Comparison of ENCODE assay signal across 9 mouse cellular contexts in the genomic region with DNA sequence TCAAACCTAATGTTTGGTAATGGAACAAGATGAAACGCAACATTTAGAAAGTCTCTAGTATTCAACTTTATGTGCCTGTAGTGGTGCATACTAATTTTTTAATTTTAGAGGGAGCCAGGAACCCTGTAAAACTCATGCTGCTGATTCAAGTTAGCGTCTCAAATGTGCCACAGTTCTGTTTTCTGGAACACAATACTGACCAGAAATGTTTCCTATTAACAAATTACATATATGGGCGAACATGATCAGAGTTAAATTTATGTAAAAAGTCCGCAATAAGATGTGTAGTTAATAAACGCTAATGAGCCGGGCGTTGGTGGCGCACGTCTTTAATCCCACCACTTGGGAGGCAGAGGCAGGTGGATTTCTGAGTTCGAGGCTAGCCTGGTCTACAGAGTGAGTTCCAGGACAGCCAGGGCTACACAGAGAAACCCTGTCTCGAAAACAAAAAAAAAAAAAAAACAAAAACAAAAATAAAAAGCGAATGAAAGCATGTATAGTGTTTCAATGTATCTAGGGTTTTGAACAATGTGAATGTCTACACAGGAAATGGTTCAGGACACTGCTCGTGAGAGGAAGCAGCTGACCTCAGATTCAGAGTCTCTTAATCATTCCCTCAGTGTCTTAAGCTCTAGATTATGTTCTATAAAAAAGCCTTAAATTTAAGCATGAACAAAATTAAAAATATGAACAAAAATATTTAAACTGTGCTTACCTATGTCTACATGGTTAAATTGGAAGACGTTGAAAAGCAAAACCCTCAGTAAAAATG. TPM values are rescaled to one million over a fixed set of nuclear protein-coding genes. Genes with fewer than 3 reads are reported as not detected.
DNase-seq lines count a peak whose midpoint lies in the region; ATAC-seq and TF ChIP-seq lines count a peak whose summit lies in the region.
"Had no signal": no experiment of that assay in that cellular context is flagged by ENCODE, and none has a peak within 500 bp of the region (broad histone marks: within the 10 kb centered on the region; RNA-seq: fewer than 3 reads in every experiment).

No protein-coding gene starts in this region.

- WGBS in lung, embryonic 16.5 days = 73% methylated on average over 14 of the region's 14 CpGs
- 67% methylated on average over 14 of the region's 14 CpGs for WGBS in lung, adult 2 months
- WGBS in forebrain, embryonic 11.5 days = 88% methylated on average over 14 of the region's 14 CpGs
- 83% methylated on average over 14 of the region's 14 CpGs for WGBS in limb, embryonic 12.5 days
- WGBS in stomach, embryonic 14.5 days = 82% methylated on average over 14 of the region's 14 CpGs
- 69% methylated on average over 14 of the region's 14 CpGs for WGBS in kidney, adult 2 months

- no peak for TF ChIP-seq POLR2A in lung, adult 2 months (IDR thresholded peaks at IDR 0.05; ENCODE audit: borderline replicate concordance, extremely low read depth, low read depth, low read length)
- TF ChIP-seq POLR2A in kidney, adult 2 months (IDR thresholded peaks at IDR 0.05; ENCODE audit: low read depth, low read length) = no peak

- no peaks in the 10 kb centered on the region for H3K36me3 ChIP-seq in lung, embryonic 16.5 days (ENCODE audit: control insufficient read depth, insufficient read depth, low read length)
- no peaks in the 10 kb centered on the region for H3K36me3 ChIP-seq in forebrain, embryonic 11.5 days (ENCODE audit: control insufficient read depth, insufficient read depth, low read length)
- peaks cover 7% of the 10 kb centered on the region; the same call in 1 of the 2 replicates for H3K36me3 ChIP-seq in limb, embryonic 12.5 days
- H3K36me3 ChIP-seq in stomach, embryonic 14.5 days (ENCODE audit: control insufficient read depth, insufficient read depth, low read length) = no peaks in the 10 kb centered on the region
- no peaks in the 10 kb centered on the region for H3K36me3 ChIP-seq in kidney, adult 2 months (ENCODE audit: control insufficient read depth, insufficient read depth, low read length)

- ATAC-seq in lung, embryonic 16.5 days (ENCODE audit: low read depth) = no peak
- ATAC-seq in forebrain, embryonic 11.5 days (replicated peaks; ENCODE audit: low FRiP score) = no peak
- ATAC-seq in limb, embryonic 12.5 days (ENCODE audit: insufficient number of reproducible peaks, insufficient read depth, low FRiP score, low TSS enrichment, low read depth) = no peak
- no peak for ATAC-seq in stomach, embryonic 14.5 days (ENCODE audit: insufficient number of reproducible peaks, insufficient read depth, low FRiP score, low read depth)

- peak overlapping the region; percentile 100 for H3K9ac ChIP-seq in lung, embryonic 16.5 days (ENCODE audit: low read length)
- peak overlapping the region; percentile 100 for H3K9ac ChIP-seq in forebrain, embryonic 11.5 days (ENCODE audit: low read length)
- H3K9ac ChIP-seq in limb, embryonic 12.5 days (replicated peaks) = peak overlapping the region; percentile 100
- peak overlapping the region; percentile 100 for H3K9ac ChIP-seq in stomach, embryonic 14.5 days (replicated peaks; ENCODE audit: low read depth, low read length)

- TF ChIP-seq CTCF in lung, adult 2 months (IDR thresholded peaks at IDR 0.05; ENCODE audit: insufficient read depth, low read length) = no peak
- TF ChIP-seq CTCF in kidney, adult 2 months (conservative IDR thresholded peaks at IDR 0.05; ENCODE audit: insufficient read depth, insufficient read length, low read depth, low read length) = no peak

- peak overlapping the region; percentile 99 for H3K27ac ChIP-seq in lung, embryonic 16.5 days (ENCODE audit: low read length)
- peak overlapping the region; percentile 100 for H3K27ac ChIP-seq in forebrain, embryonic 11.5 days (ENCODE audit: low read depth, low read length)
- peak overlapping the region; percentile 100 for H3K27ac ChIP-seq in limb, embryonic 12.5 days
- peak overlapping the region; percentile 100 for H3K27ac ChIP-seq in stomach, embryonic 14.5 days (ENCODE audit: low read length)
- H3K27ac ChIP-seq in kidney, adult 2 months (ENCODE audit: insufficient read depth, low read depth, low read length) = no peak overlapping the region

- intact Hi-C loops in left cerebral cortex, postnatal 14 days (cut with DNase I) = no loop called here

- peaks cover 16% of the 10 kb centered on the region for H3K4me1 ChIP-seq in lung, embryonic 16.5 days (replicated peaks; ENCODE audit: control insufficient read depth, insufficient read depth, low read length)
- no peaks in the 10 kb centered on the region; the same call in 1 of the 2 replicates for H3K4me1 ChIP-seq in lung, adult 2 months (ENCODE audit: control insufficient read depth, insufficient read depth, low read length)
- peaks cover 2% of the 10 kb centered on the region; the same call in 1 of the 2 replicates for H3K4me1 ChIP-seq in forebrain, embryonic 11.5 days (replicated peaks; ENCODE audit: control insufficient read depth, insufficient read depth, low read length)
- peaks cover 20% of the 10 kb centered on the region for H3K4me1 ChIP-seq in limb, embryonic 12.5 days (replicated peaks)
- peaks cover 10% of the 10 kb centered on the region; the same call in 1 of the 2 replicates for H3K4me1 ChIP-seq in stomach, embryonic 14.5 days (ENCODE audit: control insufficient read depth, insufficient read depth, low read length)
- peaks cover 4% of the 10 kb centered on the region; the same call in 1 of the 2 replicates for H3K4me1 ChIP-seq in kidney, adult 2 months (ENCODE audit: control insufficient read depth, insufficient read depth, low read length)

- H3K4me2 ChIP-seq in lung, embryonic 16.5 days (ENCODE audit: low read depth, low read length) = peak overlapping the region; percentile 66
- H3K4me2 ChIP-seq in forebrain, embryonic 11.5 days (ENCODE audit: low read depth, low read length, severe bottlenecking) = peak overlapping the region; percentile 88
- H3K4me2 ChIP-seq in limb, embryonic 12.5 days = peak overlapping the region; percentile 65
- H3K4me2 ChIP-seq in stomach, embryonic 14.5 days (replicated peaks; ENCODE audit: low read depth, low read length) = peak overlapping the region; percentile 78

- peak overlapping the region; percentile 95 for H3K4me3 ChIP-seq in lung, embryonic 16.5 days (ENCODE audit: low read length)
- H3K4me3 ChIP-seq in lung, adult 2 months (replicated peaks; ENCODE audit: extremely low read depth, low read depth, low read length) = no peak overlapping the region
- H3K4me3 ChIP-seq in forebrain, embryonic 11.5 days (ENCODE audit: low read depth, low read length) = peak overlapping the region; percentile 98
- H3K4me3 ChIP-seq in limb, embryonic 12.5 days (replicated peaks) = peak overlapping the region; percentile 96
- H3K4me3 ChIP-seq in stomach, embryonic 14.5 days (ENCODE audit: low read depth, low read length) = peak overlapping the region; percentile 96
- no peak overlapping the region; the same call in 1 of the 2 replicates for H3K4me3 ChIP-seq in kidney, adult 2 months (ENCODE audit: insufficient read depth, low read depth, low read length)

- no peak for DNase-seq in lung, adult 2 months
- no peak for DNase-seq in forebrain, embryonic 11.5 days (ENCODE audit: low spot score)
- no peak for DNase-seq in left cerebral cortex, postnatal 14 days (ENCODE audit: low spot score in 2 of 2)
- no peak for DNase-seq in lung, postnatal 14 days
- no peak for DNase-seq in kidney, adult 2 months
- DNase-seq: spleen, adult 18-20 months had no signal

- H3K27me3 ChIP-seq in lung, embryonic 16.5 days (ENCODE audit: control insufficient read depth, insufficient read depth, low read depth, low read length) = no peaks in the 10 kb centered on the region
- H3K27me3 ChIP-seq in forebrain, embryonic 11.5 days (ENCODE audit: control insufficient read depth, insufficient read depth, low read length) = no peaks in the 10 kb centered on the region
- H3K27me3 ChIP-seq in limb, embryonic 12.5 days = no peaks in the 10 kb centered on the region
- no peaks in the 10 kb centered on the region for H3K27me3 ChIP-seq in stomach, embryonic 14.5 days (ENCODE audit: control insufficient read depth, insufficient read depth, low read length)
- no peaks in the 10 kb centered on the region for H3K27me3 ChIP-seq in kidney, adult 2 months (replicated peaks; ENCODE audit: control insufficient read depth, insufficient read depth, low read length)

- no peaks in the 10 kb centered on the region for H3K9me3 ChIP-seq in lung, embryonic 16.5 days (ENCODE audit: control insufficient read depth, low read length)
- no peaks in the 10 kb centered on the region for H3K9me3 ChIP-seq in forebrain, embryonic 11.5 days (ENCODE audit: control insufficient read depth, low read length)
- H3K9me3 ChIP-seq in limb, embryonic 12.5 days = no peaks in the 10 kb centered on the region
- no peaks in the 10 kb centered on the region for H3K9me3 ChIP-seq in stomach, embryonic 14.5 days (ENCODE audit: control insufficient read depth, low read depth, low read length)

RNA-seq across cellular contexts. Expression of gene Tmpo, which starts 8.6 kb away (rescaled TPM):
- 210 and 220 TPM in 2 replicates for polyA plus RNA-seq in lung, embryonic 16.5 days (2015; fragmentation: Nextera tagmentation; extraction: Ambion mirVana)
- 40.4 and 49.6 TPM in 2 replicates for polyA plus RNA-seq in lung, adult 2 months (2012; rRNA removed)
- 433 and 456 TPM in 2 replicates for polyA plus RNA-seq in forebrain, embryonic 11.5 days (2014; fragmentation: Nextera tagmentation; extraction: Ambion mirVana)
- polyA plus RNA-seq in limb, embryonic 12.5 days (2016; fragmentation: Nextera tagmentation; extraction: Ambion mirVana) = 436 and 444 TPM in 2 replicates
- polyA plus RNA-seq in stomach, embryonic 14.5 days (2014; fragmentation: Nextera tagmentation; extraction: Ambion mirVana) = 236 and 261 TPM in 2 replicates
- total RNA-seq in left cerebral cortex, postnatal 14 days (2021) = 10 to 100 TPM; 32.1 to 35.0 TPM
- 20.0 and 21.1 TPM in 2 replicates for polyA plus RNA-seq in kidney, adult 2 months (2012; rRNA removed)

RNA-seq across cellular contexts. Expression of gene Slc25a3, which starts 48.7 kb away (rescaled TPM):
- 405 and 406 TPM in 2 replicates for polyA plus RNA-seq in lung, embryonic 16.5 days (2015; fragmentation: Nextera tagmentation; extraction: Ambion mirVana)
- polyA plus RNA-seq in lung, adult 2 months (2012; rRNA removed) = 228 and 232 TPM in 2 replicates
- polyA plus RNA-seq in forebrain, embryonic 11.5 days (2014; fragmentation: Nextera tagmentation; extraction: Ambion mirVana) = 399 and 404 TPM in 2 replicates
- 393 and 402 TPM in 2 replicates for polyA plus RNA-seq in limb, embryonic 12.5 days (2016; fragmentation: Nextera tagmentation; extraction: Ambion mirVana)
- polyA plus RNA-seq in stomach, embryonic 14.5 days (2014; fragmentation: Nextera tagmentation; extraction: Ambion mirVana) = 501 and 502 TPM in 2 replicates
- 100 to 1,000 TPM; 590 to 599 TPM for total RNA-seq in left cerebral cortex, postnatal 14 days (2021)
- 717 and 832 TPM in 2 replicates for polyA plus RNA-seq in kidney, adult 2 months (2012; rRNA removed)

Comparison
In these comparisons a context has a peak if more than half of its experiments do, and no peak if none do; other contexts are left out.
1. H3K4me3 ChIP-seq: peak in lung, embryonic 16.5 days (single experiment), forebrain, embryonic 11.5 days (single experiment), limb, embryonic 12.5 days (single experiment) and stomach, embryonic 14.5 days (single experiment); none in lung, adult 2 months (single experiment) and kidney, adult 2 months (single experiment).
2. Peak in every context shown above with its lines, with median percentiles within 50 percentile points of each other: H3K4me2 ChIP-seq and H3K9ac ChIP-seq.